Mouse (Mus musculus): ENCODE results near the gene Eif3d. TPM values are rescaled to one million over a fixed set of nuclear protein-coding genes. Genes with fewer than 3 reads are reported as not detected.

The Eif3d gene
- polyA plus RNA-seq, 1 experiment from 2014 or later, result 204 TPM

DNA sequence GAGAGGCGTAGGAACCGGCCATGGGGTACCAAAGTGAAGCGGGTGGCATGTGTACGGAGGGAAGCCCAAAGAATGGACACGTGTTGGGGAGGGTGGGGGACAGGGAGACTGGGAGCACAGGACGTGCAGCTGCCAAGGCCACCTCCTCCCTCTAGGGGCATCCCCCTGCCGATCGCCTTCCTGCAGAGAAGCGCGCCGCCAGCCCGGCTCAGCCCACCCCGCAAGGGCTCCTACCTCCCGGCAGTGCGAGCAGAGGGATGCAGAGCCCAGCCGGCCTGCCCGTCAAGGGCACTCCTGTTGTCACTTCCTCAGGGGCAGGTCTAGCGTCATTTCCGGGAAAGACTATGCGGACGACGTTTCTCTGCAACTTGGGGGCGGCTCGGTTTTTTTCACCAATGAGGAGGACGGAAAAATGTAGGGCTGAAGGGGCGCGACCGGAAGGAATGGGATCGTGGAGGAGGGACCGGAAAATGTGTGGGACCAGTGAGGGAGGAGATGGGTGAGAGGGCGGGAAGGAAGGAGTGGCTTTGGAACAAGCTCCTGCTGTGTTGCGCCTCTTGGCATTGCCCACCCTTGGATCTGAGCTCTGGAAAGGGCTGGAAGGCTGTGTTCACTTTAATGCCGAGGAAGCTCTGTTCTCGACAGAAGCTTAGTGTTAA, 41.8 kb downstream of the Eif3d start, which contains the start of gene Txn2:
TSS of gene Txn2 (minus strand) at position 334 of the 659 bp plus-strand sequence.
- under 1% methylated on average over 34 of the region's 34 CpGs for WGBS
- peaks cover 27% of the 10 kb centered on the region for H3K36me3 ChIP-seq

DNA sequence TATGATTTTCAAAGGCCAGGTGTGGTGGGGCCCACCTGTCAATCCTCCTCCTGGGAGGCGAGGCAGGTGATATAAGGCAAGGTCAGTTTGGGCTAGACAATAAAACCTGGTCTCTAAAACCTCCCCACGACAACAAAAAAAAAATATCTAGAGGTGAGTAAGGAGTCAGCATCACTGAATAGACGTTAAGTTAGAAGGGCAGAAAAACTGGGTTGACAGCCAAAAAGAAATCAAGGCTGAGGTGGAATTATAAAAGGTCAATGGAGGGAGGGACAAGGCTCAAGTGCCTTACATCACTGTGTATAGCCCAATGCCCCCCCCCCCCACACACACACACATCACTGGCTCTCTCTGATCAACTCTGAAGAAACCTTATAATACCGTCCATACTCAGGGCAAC, 42.5 kb downstream of the Eif3d start:
- Histone ChIP-seq H3K4me2 (replicated peaks) (peak overlapping the region; percentile 69), H3K27ac (no peak overlapping the region), H3K27me3 (no peaks in the 10 kb centered on the region), H3K4me1 (replicated peaks) (peaks cover 24% of the 10 kb centered on the region), H3K36me3 (peaks cover 33% of the 10 kb centered on the region), H3K4me3 (replicated peaks) (peak overlapping the region; percentile 81), H3K9ac (replicated peaks) (peak overlapping the region; percentile 79), H3K9me3 (no peaks in the 10 kb centered on the region)
- 32% methylated on average over 4 of the region's 4 CpGs for WGBS
- peak; percentile 13; the same call in 1 of the 2 replicates for ATAC-seq

More for the DNA sequence above, 41.8 kb downstream of the Eif3d start, which contains the start of gene Txn2:
- H3K27me3 ChIP-seq, result no peaks in the 10 kb centered on the region
- H3K27ac ChIP-seq, result peak within 1 kb of the TSS; percentile 95
- H3K9ac ChIP-seq (replicated peaks), result peak within 1 kb of the TSS; percentile 79
- H3K4me3 ChIP-seq (replicated peaks), result peak within 1 kb of the TSS; percentile 81
- peaks cover 27% of the 10 kb centered on the region for H3K4me1 ChIP-seq (replicated peaks)
- H3K9me3 ChIP-seq, result no peaks in the 10 kb centered on the region
- H3K4me2 ChIP-seq (replicated peaks), result peak within 1 kb of the TSS; percentile 69
- peak; percentile 98 for ATAC-seq

DNA sequence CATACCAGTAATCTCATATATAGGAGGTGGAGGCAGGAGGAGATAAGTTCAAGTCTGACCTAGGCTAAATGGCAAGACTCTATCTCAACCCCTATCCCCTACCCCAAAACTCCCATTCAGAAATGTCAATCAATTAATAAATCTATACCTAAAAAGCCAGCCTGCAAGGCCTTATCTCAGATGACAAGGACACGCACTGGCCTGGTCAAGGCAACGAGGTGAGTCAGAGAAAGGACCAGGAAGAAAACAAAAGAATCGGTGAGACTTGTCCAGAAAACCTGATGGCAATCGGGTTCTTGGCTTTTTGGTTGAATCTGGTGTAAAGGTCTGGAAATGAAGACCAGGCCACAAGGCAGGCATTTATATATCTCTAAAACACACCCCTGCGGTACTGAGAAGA, 43.7 kb downstream of the Eif3d start:
- H3K36me3 ChIP-seq, result peaks cover 45% of the 10 kb centered on the region
- no peak overlapping the region for H3K4me2 ChIP-seq (replicated peaks)
- no peaks in the 10 kb centered on the region for H3K27me3 ChIP-seq
- 96% methylated on average over 5 of the region's 5 CpGs for WGBS
- no peak overlapping the region for H3K4me3 ChIP-seq (replicated peaks)
- no peak for ATAC-seq
- no peaks in the 10 kb centered on the region for H3K9me3 ChIP-seq
- no peak overlapping the region for H3K9ac ChIP-seq (replicated peaks)
- no peak overlapping the region for H3K27ac ChIP-seq
- H3K4me1 ChIP-seq (replicated peaks), result peaks cover 24% of the 10 kb centered on the region

DNA sequence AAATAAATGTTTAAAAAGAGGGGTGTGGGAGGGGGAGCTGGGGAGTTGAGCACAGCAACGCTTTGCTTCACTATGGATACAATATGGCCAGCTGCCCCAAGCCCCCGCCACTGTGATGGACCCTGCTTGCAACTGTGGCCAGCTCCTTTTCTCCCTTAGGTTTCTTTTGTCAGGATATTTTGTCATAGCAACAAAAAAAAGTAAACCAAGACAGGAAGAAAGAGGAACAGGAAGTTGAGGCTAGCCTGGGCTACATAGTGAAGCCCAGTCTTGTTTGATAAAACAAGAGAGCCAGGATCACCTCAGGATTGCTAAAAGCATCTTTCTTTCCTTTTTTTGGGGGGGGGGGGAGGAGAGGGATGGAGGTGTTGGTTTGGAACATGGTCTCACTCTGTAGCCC, 45.4 kb downstream of the Eif3d start:
- H3K9ac ChIP-seq (replicated peaks), result no peak overlapping the region
- 92% methylated on average over 2 of the region's 2 CpGs for WGBS
- H3K4me2 ChIP-seq (replicated peaks), result no peak overlapping the region
- peaks cover 24% of the 10 kb centered on the region for H3K4me1 ChIP-seq (replicated peaks)
- ATAC-seq, result no peak
- no peak overlapping the region for H3K4me3 ChIP-seq (replicated peaks)
- H3K27me3 ChIP-seq, result no peaks in the 10 kb centered on the region
- H3K27ac ChIP-seq, result no peak overlapping the region
- H3K36me3 ChIP-seq, result peaks cover 61% of the 10 kb centered on the region
- H3K9me3 ChIP-seq, result no peaks in the 10 kb centered on the region

DNA sequence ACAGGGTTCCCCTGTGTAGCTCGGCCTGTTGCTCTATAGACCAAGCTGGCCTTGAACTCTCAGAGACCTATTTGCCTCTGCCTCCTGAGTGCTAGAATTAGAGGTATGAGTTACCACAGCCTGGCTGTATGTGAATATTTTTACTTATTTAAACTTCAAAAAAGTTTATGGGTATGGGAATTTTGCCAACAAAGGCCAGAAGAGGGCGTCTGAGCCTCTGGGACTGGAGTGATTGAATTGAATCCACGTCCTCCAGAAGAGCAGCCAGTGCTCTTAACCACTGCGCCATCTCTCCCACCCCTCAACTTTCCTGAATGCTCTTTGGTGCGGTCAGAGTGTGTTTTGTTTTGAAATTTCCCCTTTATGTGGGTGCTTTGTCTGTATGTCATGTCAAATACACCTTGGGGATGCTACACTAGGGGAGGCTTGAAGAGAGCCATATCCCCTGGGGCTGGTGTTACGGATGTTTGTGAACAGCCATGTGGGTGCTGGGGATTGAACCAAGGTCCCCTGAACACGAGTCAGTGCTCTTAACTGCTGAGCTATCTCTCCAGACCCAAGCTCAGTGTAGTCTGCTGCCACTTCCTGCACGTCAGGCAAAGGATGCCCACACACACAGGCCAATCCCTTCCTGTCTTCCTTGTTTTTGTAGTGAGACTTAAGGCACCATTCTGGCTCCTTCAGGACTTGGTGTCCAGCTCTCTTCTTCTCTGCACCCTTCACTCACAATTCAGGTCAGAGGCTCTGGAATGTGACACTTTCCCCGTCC, 47.2 kb downstream of the Eif3d start:
- Histone ChIP-seq H3K36me3 (peaks cover 78% of the 10 kb centered on the region), H3K4me1 (replicated peaks) (peaks cover 14% of the 10 kb centered on the region), H3K27ac (no peak overlapping the region), H3K4me3 (replicated peaks) (no peak overlapping the region), H3K9ac (replicated peaks) (no peak overlapping the region), H3K4me2 (replicated peaks) (no peak overlapping the region), H3K9me3 (no peaks in the 10 kb centered on the region), H3K27me3 (no peaks in the 10 kb centered on the region)
- no peak for ATAC-seq
- 74% methylated on average over 9 of the region's 9 CpGs for WGBS

DNA sequence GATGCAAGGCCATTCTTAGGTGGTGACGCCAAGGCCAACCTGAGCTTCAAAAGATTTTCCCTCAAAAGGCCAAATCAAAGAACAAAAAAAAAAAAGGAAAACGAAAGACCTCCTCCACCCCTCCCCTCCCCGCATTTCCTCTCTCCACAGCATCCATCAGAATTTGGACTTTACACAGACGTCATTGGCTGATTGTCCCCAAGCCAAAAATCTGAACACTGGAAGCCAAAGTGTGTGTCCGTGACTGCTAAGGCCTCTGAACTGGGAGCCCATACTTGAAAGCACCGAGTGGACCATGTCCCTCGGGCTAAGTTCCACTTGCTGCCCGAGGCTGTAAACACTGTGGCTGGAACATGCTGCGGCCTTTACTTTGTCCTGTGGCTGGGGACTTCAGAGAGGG, 47.9 kb downstream of the Eif3d start:
- no peak overlapping the region for H3K4me3 ChIP-seq (replicated peaks)
- H3K4me2 ChIP-seq (replicated peaks), result no peak overlapping the region
- no peaks in the 10 kb centered on the region for H3K27me3 ChIP-seq
- H3K27ac ChIP-seq, result no peak overlapping the region
- peaks cover 85% of the 10 kb centered on the region for H3K36me3 ChIP-seq
- H3K4me1 ChIP-seq (replicated peaks), result peaks cover 9% of the 10 kb centered on the region
- 89% methylated on average over 9 of the region's 9 CpGs for WGBS
- no peaks in the 10 kb centered on the region for H3K9me3 ChIP-seq
- no peak overlapping the region for H3K9ac ChIP-seq (replicated peaks)
- ATAC-seq, result no peak

DNA sequence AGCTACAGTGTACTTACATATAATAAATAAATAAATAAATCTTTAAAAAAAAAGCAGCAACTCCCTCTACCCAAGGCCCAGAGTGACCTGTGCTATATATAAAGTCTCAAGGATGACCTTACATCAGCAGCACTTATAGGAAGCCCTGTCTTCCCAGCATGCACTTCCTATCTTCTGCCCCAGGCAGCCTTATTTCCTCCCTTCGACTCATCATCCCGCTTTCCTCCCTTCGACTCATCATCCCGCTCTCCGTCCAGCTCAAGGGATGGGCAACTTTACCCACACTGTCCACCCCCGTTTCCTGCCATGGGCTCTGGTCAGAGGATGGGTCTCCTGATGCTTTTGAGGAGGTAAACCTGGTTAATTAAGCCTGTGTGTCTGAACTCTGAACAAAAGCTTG, 49.0 kb downstream of the Eif3d start:
- H3K9ac ChIP-seq (replicated peaks), result 0 out of 2 replicates have a peak overlapping the region, but pooled peaks have one; percentile 10
- H3K27me3 ChIP-seq, result no peaks in the 10 kb centered on the region
- no peak for ATAC-seq
- no peak overlapping the region for H3K4me2 ChIP-seq (replicated peaks)
- H3K4me3 ChIP-seq (replicated peaks), result no peak overlapping the region
- H3K4me1 ChIP-seq (replicated peaks), result no peaks in the 10 kb centered on the region
- H3K36me3 ChIP-seq, result peaks cover 79% of the 10 kb centered on the region
- H3K27ac ChIP-seq, result no peak overlapping the region
- WGBS, result 90% methylated on average over 6 of the region's 6 CpGs
- no peaks in the 10 kb centered on the region for H3K9me3 ChIP-seq

DNA sequence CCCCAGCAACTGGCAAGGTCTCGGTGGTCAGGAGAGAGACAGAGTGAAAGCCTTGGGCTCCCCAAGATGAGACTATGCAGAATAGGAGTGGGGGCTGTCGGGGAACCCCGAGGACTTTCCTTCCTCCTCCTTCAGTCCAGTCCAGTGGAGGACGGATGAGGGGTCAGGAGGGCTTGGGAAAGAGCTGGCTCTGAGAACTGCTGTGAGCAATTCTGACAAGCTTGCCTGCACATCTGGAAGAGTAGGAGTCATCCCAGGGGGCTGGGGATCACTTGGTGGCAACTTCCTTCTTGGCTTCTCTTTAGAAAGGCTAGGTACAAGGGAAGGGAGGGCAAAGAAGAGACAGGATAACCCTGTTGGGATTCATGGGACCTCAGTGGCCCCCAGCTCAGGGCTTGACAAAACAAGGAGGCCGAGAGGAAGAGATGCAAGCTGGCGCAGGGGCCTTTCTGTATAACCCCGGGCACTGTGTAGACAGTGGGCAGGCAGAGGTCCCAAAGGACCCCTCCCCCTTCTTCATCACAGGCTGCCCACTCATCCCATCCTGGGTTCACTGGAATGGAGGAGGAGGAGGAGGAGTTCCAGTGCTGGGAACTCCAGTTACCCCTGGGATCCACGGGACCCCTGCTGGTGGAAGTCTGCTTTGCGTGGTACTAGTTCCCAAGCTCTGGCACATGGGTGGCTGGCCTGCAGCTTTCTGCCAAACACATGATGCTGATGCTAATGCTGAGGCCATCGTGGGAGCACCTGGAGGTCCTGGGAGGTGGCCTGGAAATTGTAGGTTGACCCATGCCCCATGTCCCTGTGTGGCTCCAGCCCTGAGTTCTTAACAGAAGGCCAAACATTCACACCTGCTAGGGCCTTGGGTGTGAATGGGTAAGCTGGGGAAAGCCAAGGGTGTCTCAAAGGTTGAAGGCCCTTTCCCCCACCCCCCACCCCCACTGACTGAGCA, 49.8 kb downstream of the Eif3d start:
- H3K9ac ChIP-seq (replicated peaks), result no peak overlapping the region
- H3K36me3 ChIP-seq, result peaks cover 83% of the 10 kb centered on the region
- H3K4me3 ChIP-seq (replicated peaks), result no peak overlapping the region
- 84% methylated on average over 10 of the region's 10 CpGs for WGBS
- H3K4me2 ChIP-seq (replicated peaks), result no peak overlapping the region
- ATAC-seq, result no peak
- H3K27me3 ChIP-seq, result no peaks in the 10 kb centered on the region
- H3K27ac ChIP-seq, result no peak overlapping the region
- H3K4me1 ChIP-seq (replicated peaks), result no peaks in the 10 kb centered on the region
- H3K9me3 ChIP-seq, result no peaks in the 10 kb centered on the region

DNA sequence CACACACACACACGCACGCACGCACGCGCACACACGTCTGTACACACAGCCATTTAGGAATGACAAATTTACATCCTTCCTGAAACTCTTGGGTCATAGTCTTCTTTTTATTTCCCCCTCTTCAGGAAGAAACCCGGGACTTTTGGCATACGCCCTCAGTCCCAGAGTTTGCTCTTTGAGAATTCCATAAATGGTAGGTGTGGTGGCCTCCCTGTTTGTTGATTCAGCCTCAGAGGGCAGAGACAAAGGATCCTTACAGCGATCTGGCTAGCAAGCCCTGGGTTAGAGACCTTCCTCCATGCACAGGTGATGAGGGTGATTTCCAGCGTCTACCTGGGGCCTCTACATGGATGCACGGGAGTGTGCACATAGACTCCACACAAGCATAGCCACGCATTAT, 51.2 kb downstream of the Eif3d start:
- 89% methylated on average over 12 of the region's 12 CpGs for WGBS
- Histone ChIP-seq H3K9me3 (no peaks in the 10 kb centered on the region), H3K4me3 (replicated peaks) (no peak overlapping the region), H3K9ac (replicated peaks) (no peak overlapping the region), H3K4me1 (replicated peaks) (no peaks in the 10 kb centered on the region), H3K27ac (no peak overlapping the region), H3K36me3 (peaks cover 88% of the 10 kb centered on the region), H3K27me3 (no peaks in the 10 kb centered on the region), H3K4me2 (replicated peaks) (no peak overlapping the region)
- ATAC-seq, result no peak

DNA sequence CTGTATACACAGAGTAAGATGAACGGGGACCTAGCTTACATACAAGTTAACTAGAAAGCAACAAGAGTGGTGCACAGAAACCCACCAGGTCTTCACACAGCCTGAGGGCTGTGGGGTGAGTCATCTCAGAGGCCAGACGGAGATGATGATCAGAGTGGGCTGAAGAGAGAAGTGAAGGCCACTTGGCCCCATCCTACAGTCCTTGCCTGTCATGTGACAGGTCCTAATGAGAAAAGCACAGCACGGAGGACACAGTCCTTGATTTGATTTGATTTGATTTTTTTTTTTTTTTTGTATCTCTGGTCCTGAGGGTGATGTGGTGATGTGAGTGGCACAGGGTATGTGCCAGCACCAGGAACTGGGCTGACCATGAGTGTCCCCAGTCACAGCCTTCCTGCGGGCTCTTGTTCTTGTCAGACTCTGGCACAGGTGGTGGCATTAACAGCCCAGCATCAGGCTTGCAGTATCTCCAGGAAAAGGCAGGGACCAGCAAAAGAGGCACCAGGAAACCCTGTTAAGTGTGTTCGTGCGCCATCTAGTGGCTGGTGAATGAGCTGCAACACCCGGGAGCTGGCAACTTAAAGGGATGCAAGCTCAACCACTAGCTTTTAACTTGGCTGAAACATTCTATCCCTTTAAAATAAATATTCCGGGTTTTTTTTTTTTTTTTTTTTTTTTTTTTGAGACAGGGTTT, 53.6 kb downstream of the Eif3d start:
- Histone ChIP-seq H3K4me2 (replicated peaks) (no peak overlapping the region), H3K27me3 (no peaks in the 10 kb centered on the region), H3K27ac (no peak overlapping the region), H3K9ac (replicated peaks) (no peak overlapping the region), H3K9me3 (no peaks in the 10 kb centered on the region), H3K4me1 (replicated peaks) (no peaks in the 10 kb centered on the region), H3K36me3 (peaks cover 72% of the 10 kb centered on the region), H3K4me3 (replicated peaks) (no peak overlapping the region)
- peak; percentile 79 for ATAC-seq
- 43% methylated on average over 8 of the region's 8 CpGs for WGBS

DNA sequence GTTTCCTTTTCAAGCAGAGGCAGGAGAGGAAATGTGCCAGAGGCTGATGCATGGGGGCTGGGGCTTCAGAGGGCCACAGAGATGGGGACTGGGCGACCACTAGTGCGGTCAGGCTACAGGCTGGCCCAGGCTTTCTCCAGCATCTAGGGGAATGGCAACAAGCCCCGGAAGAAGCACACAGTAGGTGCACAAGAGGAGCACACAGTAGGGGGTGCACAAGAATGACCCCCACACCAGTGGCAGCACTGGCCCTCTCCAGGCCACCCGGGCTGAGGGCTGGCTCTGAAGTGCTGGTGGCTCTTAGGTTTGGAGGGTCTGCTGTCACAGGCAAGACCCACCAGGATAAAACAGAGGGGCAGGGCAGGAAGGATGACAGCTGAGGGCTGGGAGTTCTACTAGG, 55.3 kb downstream of the Eif3d start:
- no peak overlapping the region for H3K4me2 ChIP-seq (replicated peaks)
- H3K36me3 ChIP-seq, result peaks cover 57% of the 10 kb centered on the region
- H3K9ac ChIP-seq (replicated peaks), result no peak overlapping the region
- no peaks in the 10 kb centered on the region for H3K4me1 ChIP-seq (replicated peaks)
- H3K4me3 ChIP-seq (replicated peaks), result no peak overlapping the region
- ATAC-seq, result no peak
- WGBS, result 95% methylated on average over 4 of the region's 4 CpGs
- H3K9me3 ChIP-seq, result no peaks in the 10 kb centered on the region
- H3K27ac ChIP-seq, result no peak overlapping the region
- no peaks in the 10 kb centered on the region for H3K27me3 ChIP-seq
